Mouse (Mus musculus): Measurements from ENCODE around the gene Cntnap2. TPM values are rescaled to one million over a fixed set of nuclear protein-coding genes. Genes with fewer than 3 reads are reported as not detected.

Gene Cntnap2
- polyA plus RNA-seq, 1 experiment from 2014 or later = 0.59 TPM

DNA sequence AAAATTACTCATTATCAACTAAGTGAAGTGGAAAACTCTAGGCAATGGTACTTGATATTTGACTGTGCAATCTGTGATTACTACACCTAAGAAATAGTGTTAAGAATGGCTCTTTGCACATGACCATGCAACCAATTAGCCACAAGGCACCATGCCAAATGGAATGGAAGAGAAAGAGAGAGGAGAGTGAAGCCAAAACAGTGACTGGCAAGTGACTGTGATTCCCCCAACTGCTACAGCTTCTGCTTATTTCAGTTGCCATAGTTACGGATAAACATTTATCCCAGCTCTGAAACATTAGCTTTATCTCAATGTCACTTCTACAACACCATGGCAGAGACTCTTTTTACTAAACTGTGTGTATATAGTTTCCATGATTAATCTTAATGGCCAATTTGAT lies 1303.0 kb downstream of the Cntnap2 start:
- no peak overlapping the region for H3K27ac ChIP-seq (ENCODE audit: poor library complexity, severe bottlenecking)
- no peak overlapping the region for H3K4me2 ChIP-seq
- H3K27me3 ChIP-seq (replicated peaks) = no peaks in the 10 kb centered on the region
- no peak overlapping the region for H3K9ac ChIP-seq
- 86% methylated on average over 1 of the region's 1 CpGs for WGBS
- H3K9me3 ChIP-seq (replicated peaks) = no peaks in the 10 kb centered on the region
- H3K4me1 ChIP-seq (replicated peaks) = no peaks in the 10 kb centered on the region
- H3K36me3 ChIP-seq = no peaks in the 10 kb centered on the region
- no peak overlapping the region for H3K4me3 ChIP-seq
- no peak for ATAC-seq (ENCODE audit: insufficient number of reproducible peaks, low FRiP score)

DNA sequence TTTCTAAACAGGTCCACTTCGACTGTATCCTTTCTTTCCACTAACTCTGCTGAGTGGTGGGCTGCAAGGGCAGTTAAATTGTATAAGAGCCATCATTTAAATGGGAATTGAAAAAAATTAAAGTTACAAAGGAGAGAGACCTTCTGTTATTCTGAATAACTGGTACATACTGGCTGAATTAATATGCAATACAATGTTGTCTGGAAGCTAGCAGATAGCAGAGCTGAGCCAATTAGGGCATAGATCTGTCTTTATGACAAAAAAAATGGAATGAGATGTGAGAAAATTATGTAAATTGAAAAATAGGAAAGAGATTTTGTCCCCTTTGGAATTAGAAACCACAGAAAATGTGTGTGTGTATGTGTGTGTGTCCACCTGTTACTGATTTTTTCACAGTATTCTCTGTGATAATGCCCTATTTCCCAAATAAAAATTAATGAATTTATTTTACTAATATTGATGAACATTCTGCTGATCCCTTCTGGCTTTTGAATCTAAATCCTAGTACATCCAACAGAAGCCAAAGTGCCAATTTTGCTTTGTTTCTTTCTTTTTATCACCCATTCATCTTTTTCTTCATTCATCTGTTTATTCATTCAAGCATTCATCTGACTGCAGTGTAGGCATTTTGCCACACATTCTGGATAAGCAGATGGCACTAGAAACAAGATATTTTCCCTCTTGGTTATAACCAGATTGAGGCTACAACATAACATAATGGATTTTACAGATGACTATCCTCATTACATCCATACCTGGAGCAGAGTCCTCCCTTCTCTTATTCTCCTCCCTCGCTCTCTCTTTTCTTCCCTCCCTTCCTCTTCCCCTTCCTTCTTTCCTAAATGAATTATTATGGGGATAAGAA lies 1339.8 kb downstream of the Cntnap2 start:
- H3K4me1 ChIP-seq (replicated peaks) = no peaks in the 10 kb centered on the region
- no peaks in the 10 kb centered on the region for H3K36me3 ChIP-seq
- WGBS = 69% methylated on average over 2 of the region's 2 CpGs
- H3K27me3 ChIP-seq (replicated peaks) = no peaks in the 10 kb centered on the region
- no peak for ATAC-seq (ENCODE audit: insufficient number of reproducible peaks, low FRiP score)
- H3K9me3 ChIP-seq (replicated peaks) = no peaks in the 10 kb centered on the region
- H3K27ac ChIP-seq (ENCODE audit: poor library complexity, severe bottlenecking) = no peak overlapping the region
- H3K9ac ChIP-seq = no peak overlapping the region
- no peak overlapping the region for H3K4me3 ChIP-seq
- no peak overlapping the region for H3K4me2 ChIP-seq

DNA sequence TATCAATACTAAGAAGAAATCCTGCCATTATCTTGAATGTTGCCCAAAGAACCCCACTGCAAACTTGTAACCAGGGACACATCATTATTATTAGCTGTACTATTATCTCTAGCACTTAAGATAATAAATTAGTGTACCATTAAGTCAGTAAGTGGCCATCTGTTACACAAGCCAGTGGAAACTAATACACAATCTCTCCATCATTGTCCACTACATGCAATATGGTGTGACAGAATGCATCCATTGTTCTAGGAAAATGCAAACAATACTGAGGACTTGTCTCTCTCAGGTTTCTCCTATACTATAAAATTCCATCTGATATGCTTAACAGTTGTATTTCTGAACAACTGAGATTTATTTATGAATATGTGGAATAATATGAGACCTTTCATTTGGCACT lies 1355.0 kb downstream of the Cntnap2 start:
- no peaks in the 10 kb centered on the region for H3K27me3 ChIP-seq (replicated peaks)
- no peak overlapping the region for H3K4me3 ChIP-seq
- H3K4me1 ChIP-seq (replicated peaks) = no peaks in the 10 kb centered on the region
- no peaks in the 10 kb centered on the region for H3K9me3 ChIP-seq (replicated peaks)
- no peaks in the 10 kb centered on the region for H3K36me3 ChIP-seq
- H3K9ac ChIP-seq = no peak overlapping the region
- no peak overlapping the region for H3K4me2 ChIP-seq
- no peak for ATAC-seq (ENCODE audit: insufficient number of reproducible peaks, low FRiP score)
- no peak overlapping the region for H3K27ac ChIP-seq (ENCODE audit: poor library complexity, severe bottlenecking)

DNA sequence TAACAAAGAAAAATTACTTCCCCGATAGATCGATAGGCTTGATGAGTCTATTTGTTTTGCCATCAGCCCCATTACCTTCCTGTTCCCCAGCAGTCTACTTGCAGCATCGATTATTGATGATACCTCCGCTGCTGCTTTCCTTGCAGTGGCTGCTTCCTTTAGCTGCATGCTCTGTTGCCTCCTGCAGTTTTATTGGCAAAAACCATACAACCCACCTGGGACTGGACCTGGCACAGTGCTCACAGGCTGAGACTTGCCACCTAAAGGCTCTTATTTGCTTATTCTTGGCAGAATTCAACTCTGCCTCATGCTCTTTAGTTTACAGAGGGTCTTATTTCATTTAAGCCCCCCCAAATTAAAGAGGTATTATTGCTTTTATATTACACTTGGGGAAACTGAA lies 1355.4 kb downstream of the Cntnap2 start:
- no peaks in the 10 kb centered on the region for H3K27me3 ChIP-seq (replicated peaks)
- H3K36me3 ChIP-seq = no peaks in the 10 kb centered on the region
- no peak overlapping the region for H3K4me3 ChIP-seq
- ATAC-seq (ENCODE audit: insufficient number of reproducible peaks, low FRiP score) = no peak
- no peaks in the 10 kb centered on the region for H3K9me3 ChIP-seq (replicated peaks)
- H3K4me1 ChIP-seq (replicated peaks) = no peaks in the 10 kb centered on the region
- 91% methylated on average over 4 of the region's 4 CpGs for WGBS
- no peak overlapping the region for H3K27ac ChIP-seq (ENCODE audit: poor library complexity, severe bottlenecking)
- H3K4me2 ChIP-seq = no peak overlapping the region
- no peak overlapping the region for H3K9ac ChIP-seq

DNA sequence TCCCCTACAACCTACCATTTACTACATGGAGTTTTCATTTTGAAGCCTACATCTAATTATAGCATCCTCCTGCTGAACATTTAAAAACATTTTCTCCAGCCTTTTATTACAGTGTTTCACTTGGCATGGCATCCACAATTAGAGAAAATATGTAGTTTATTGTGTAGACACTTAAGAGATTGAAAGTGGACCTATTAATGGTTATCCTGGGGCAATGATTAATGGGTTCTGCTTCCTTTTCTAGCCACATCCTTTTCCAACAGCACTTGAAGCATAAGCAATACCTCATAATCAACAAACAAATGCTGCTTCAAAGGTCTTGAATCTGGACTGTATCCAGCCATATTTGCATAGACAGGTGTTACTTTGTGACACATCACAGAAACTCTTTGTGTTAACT lies 1360.7 kb downstream of the Cntnap2 start:
- no peak overlapping the region for H3K9ac ChIP-seq
- H3K4me2 ChIP-seq = no peak overlapping the region
- H3K4me3 ChIP-seq = no peak overlapping the region
- no peaks in the 10 kb centered on the region for H3K27me3 ChIP-seq (replicated peaks)
- no peaks in the 10 kb centered on the region for H3K4me1 ChIP-seq (replicated peaks)
- no peak overlapping the region for H3K27ac ChIP-seq (ENCODE audit: poor library complexity, severe bottlenecking)
- no peaks in the 10 kb centered on the region for H3K9me3 ChIP-seq (replicated peaks)
- no peaks in the 10 kb centered on the region for H3K36me3 ChIP-seq
- no peak for ATAC-seq (ENCODE audit: insufficient number of reproducible peaks, low FRiP score)

DNA sequence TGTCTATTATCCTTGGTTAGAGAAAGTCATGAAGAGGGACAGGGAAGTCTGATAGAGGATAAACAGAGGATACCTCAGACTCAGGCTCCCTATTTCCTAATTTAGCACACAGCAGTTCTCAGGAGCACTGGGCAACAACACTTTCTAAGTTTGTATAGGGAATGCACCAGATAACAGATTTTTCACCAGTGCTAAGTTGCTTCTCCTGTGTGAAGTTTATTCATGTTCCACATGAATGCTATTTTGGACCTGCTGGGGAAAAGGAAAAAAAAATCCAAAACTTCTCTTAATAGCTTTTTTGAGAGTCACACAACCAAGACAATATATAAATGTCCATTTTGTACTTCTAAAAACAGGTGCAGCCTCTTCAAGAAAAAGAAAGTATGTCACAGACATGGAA lies 1361.2 kb downstream of the Cntnap2 start:
- H3K9me3 ChIP-seq (replicated peaks) = no peaks in the 10 kb centered on the region
- ATAC-seq (ENCODE audit: insufficient number of reproducible peaks, low FRiP score) = no peak
- H3K4me2 ChIP-seq = no peak overlapping the region
- no peak overlapping the region for H3K4me3 ChIP-seq
- no peaks in the 10 kb centered on the region for H3K27me3 ChIP-seq (replicated peaks)
- H3K27ac ChIP-seq (ENCODE audit: poor library complexity, severe bottlenecking) = no peak overlapping the region
- no peaks in the 10 kb centered on the region for H3K4me1 ChIP-seq (replicated peaks)
- H3K9ac ChIP-seq = no peak overlapping the region
- no peaks in the 10 kb centered on the region for H3K36me3 ChIP-seq

DNA sequence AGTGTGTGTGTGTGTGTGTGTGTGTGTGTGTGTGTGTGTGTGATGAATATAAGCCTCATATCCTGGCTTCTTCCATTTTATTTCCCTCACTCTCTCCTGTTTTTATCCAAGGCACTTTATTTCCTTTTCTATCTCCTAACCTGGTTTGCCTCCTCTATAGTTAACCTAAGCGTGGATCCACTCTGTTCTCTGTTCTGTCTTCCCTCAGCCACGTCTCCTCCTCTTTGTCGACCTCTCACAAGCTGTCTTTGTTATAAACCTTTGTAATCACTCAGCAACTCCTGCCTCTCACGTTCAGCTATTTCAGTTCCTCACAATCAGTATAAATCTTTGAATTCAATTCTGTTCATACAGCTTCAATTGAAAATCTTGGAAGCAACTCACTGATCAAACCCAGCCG lies 1369.1 kb downstream of the Cntnap2 start:
- H3K4me2 ChIP-seq = no peak overlapping the region
- H3K9me3 ChIP-seq (replicated peaks) = no peaks in the 10 kb centered on the region
- H3K27ac ChIP-seq (ENCODE audit: poor library complexity, severe bottlenecking) = no peak overlapping the region
- ATAC-seq (ENCODE audit: insufficient number of reproducible peaks, low FRiP score) = no peak
- H3K27me3 ChIP-seq (replicated peaks) = no peaks in the 10 kb centered on the region
- H3K4me3 ChIP-seq = no peak overlapping the region
- no peaks in the 10 kb centered on the region for H3K4me1 ChIP-seq (replicated peaks)
- no peaks in the 10 kb centered on the region for H3K36me3 ChIP-seq
- 60% methylated on average over 5 of the region's 5 CpGs for WGBS
- H3K9ac ChIP-seq = no peak overlapping the region

DNA sequence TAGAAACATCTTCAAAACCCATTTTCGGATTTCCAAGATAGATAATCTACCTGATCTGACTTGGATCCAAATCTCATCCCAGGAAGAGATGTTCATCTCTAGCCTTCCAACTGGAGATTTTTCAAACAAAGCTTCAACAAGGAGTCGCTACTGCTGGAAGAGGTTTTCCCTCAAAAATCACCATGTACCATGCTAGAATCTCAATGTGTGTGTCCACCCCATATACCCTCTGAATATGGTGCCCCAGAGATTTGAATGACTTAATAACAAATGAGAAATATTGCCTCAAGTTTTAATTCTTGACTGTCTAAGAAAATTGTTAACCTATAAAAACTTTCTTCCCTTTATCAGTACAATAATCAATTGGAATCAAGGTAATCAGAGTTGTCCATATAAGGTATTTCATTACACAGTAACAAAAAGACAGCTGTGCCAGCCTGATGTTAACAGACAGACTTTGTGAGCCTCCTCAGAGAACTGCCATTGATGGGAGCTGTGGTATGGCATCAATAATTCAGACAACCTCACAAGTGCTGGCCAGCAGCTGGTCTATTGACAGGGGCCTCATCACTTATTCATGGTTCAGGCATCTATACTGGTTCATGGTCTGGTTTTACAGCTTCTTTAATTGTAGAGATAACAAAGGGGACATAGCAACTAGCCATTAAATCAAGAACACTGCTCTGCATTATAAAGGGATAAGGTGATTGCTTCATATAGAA lies 1391.9 kb downstream of the Cntnap2 start:
- Histone ChIP-seq H3K4me1 (replicated peaks) (no peaks in the 10 kb centered on the region), H3K4me2 (no peak overlapping the region), H3K4me3 (no peak overlapping the region), H3K27me3 (replicated peaks) (no peaks in the 10 kb centered on the region), H3K36me3 (no peaks in the 10 kb centered on the region), H3K27ac (ENCODE audit: poor library complexity, severe bottlenecking) (no peak overlapping the region), H3K9me3 (replicated peaks) (no peaks in the 10 kb centered on the region), H3K9ac (no peak overlapping the region)
- ATAC-seq (ENCODE audit: insufficient number of reproducible peaks, low FRiP score) = no peak
- 74% methylated on average over 2 of the region's 2 CpGs for WGBS

DNA sequence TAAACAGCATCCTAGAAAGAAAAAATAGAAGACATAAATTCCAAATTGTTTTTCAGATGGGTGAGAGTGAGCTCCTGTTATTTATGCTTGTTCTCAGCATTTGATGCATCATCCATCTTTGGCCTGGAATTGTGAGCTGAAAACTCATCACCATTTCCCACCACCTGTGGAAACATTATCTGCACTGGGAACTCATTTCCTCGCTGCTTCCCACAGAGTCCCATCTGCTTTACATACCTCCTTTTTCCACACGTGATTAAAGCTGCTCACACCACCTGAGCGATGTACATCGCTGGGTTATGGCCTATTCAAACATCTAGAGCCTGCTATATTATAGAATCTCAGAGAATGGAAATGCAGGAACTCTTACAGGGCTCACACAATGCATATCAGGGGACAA lies 1413.5 kb downstream of the Cntnap2 start:
- Histone ChIP-seq H3K27ac (ENCODE audit: poor library complexity, severe bottlenecking) (no peak overlapping the region), H3K27me3 (replicated peaks) (no peaks in the 10 kb centered on the region), H3K9ac (no peak overlapping the region), H3K4me2 (no peak overlapping the region), H3K9me3 (replicated peaks) (no peaks in the 10 kb centered on the region), H3K4me1 (replicated peaks) (no peaks in the 10 kb centered on the region), H3K4me3 (no peak overlapping the region), H3K36me3 (no peaks in the 10 kb centered on the region)
- ATAC-seq (ENCODE audit: insufficient number of reproducible peaks, low FRiP score) = no peak
- WGBS = 68% methylated on average over 4 of the region's 4 CpGs

DNA sequence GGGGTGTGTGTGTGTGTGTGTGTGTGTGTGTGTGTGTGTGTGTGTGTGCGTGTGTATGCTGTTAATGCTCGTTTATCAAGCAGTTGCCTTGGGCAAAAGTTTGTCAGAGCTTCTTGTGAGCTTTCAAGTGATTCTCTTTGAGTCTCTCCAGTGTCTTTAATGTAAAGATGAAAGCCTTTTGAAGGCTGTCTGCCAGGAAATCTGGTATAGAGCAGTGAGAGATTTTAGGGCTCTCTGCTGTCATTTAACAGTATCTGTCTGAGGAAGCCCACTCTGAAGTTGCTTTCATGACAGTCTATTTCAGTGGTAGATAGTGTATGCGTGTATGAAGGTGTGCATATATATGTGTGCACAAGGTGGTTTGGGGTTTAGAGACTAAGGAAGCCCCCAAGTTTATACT lies 1425.2 kb downstream of the Cntnap2 start:
- WGBS = 66% methylated on average over 3 of the region's 3 CpGs
- Histone ChIP-seq H3K27ac (ENCODE audit: poor library complexity, severe bottlenecking) (no peak overlapping the region), H3K36me3 (no peaks in the 10 kb centered on the region), H3K9me3 (replicated peaks) (no peaks in the 10 kb centered on the region), H3K27me3 (replicated peaks) (no peaks in the 10 kb centered on the region), H3K4me3 (no peak overlapping the region), H3K4me1 (replicated peaks) (no peaks in the 10 kb centered on the region), H3K4me2 (no peak overlapping the region), H3K9ac (no peak overlapping the region)
- ATAC-seq (ENCODE audit: insufficient number of reproducible peaks, low FRiP score) = no peak

DNA sequence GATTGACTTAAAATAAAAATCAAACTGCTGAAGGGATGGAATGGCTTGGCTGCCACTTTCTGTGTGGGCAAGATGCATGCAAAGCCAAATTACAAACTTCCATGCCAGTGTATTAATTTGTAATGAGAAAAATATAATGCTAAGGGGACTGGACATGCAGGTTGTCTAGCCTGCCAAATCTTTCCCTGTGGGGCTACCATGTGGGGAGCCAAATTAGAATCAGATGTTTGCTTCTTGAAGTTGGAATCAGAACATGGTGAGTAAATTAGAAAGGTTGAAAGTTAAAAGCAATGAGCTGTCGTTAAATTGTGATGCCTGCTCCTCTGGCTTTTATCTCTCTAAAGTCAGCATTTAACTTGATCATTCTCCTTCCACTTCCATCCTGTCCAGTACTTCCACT lies 1443.6 kb downstream of the Cntnap2 start:
- WGBS = 76% methylated on average over 1 of the region's 1 CpGs

DNA sequence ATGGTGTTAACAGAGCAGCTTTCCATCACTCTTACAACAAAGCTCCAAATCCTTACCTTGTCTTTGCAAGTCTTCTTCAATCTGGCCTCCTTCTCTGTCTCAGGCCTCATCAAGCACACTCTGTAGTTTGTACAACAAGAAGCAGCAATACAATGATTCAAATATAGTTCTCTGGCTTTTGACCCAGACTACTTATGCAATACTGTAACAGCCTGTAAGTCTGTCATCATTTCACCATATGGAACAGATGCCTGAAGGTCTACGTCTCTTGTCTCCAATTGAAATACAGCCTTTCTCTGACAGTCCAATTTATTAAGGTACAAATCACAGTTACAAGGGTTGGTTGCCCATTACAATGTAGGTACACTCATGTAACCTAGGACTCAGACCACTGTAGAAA lies 1453.7 kb downstream of the Cntnap2 start:
- Histone ChIP-seq H3K9me3 (replicated peaks) (no peaks in the 10 kb centered on the region), H3K4me3 (no peak overlapping the region), H3K27me3 (replicated peaks) (no peaks in the 10 kb centered on the region), H3K4me1 (replicated peaks) (no peaks in the 10 kb centered on the region), H3K27ac (ENCODE audit: poor library complexity, severe bottlenecking) (no peak overlapping the region), H3K9ac (no peak overlapping the region), H3K36me3 (no peaks in the 10 kb centered on the region), H3K4me2 (no peak overlapping the region)
- no peak for ATAC-seq (ENCODE audit: insufficient number of reproducible peaks, low FRiP score)
- WGBS = 84% methylated on average over 1 of the region's 1 CpGs

More for the DNA sequence above, 1443.6 kb downstream of the Cntnap2 start:
- H3K36me3 ChIP-seq = no peaks in the 10 kb centered on the region
- no peaks in the 10 kb centered on the region for H3K9me3 ChIP-seq (replicated peaks)
- no peak for ATAC-seq (ENCODE audit: insufficient number of reproducible peaks, low FRiP score)
- no peaks in the 10 kb centered on the region for H3K4me1 ChIP-seq (replicated peaks)
- H3K4me2 ChIP-seq = no peak overlapping the region
- H3K27ac ChIP-seq (ENCODE audit: poor library complexity, severe bottlenecking) = no peak overlapping the region
- H3K4me3 ChIP-seq = no peak overlapping the region
- no peak overlapping the region for H3K9ac ChIP-seq
- no peaks in the 10 kb centered on the region for H3K27me3 ChIP-seq (replicated peaks)
